Mouse (Mus musculus) kidney, adult 8-10 months (tissue): ENCODE data around the gene Nt5c2.
"Not testable (repeated sequence)": the region's sequence is repeated elsewhere in the genome, so short reads cannot be mapped to it uniquely, and the experiment has no call there.

ENCODE experiments used
- DNase-seq, 2 experiments: peaks; one replicate each; pipeline ENCODE4 v3.0.0; 2022

The Nt5c2 gene

GRCm38 (mm10) chr19:46984726-46985622 lies 30.0 kb downstream of the Nt5c2 start:
- no peak for DNase-seq

DNA sequence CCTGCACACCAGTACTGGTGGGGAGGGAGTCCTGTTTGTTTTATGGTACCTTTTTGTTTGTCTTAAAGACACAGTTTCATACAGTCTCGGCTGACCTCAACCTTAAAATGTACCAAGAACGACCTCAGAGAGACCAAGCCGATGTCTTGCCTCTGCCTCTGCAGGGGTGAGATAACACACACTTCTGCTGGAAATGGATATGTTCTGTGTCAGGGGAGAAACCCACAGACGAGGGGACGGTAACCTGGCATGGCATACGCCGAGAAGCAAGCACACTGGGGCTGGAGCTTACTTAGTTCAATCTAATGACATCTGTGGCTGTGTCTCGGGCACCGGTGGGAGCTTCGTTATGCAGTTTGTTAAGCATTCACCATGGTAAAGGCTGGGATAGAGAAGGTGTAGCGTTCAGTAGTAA lies 31.0 kb downstream of the Nt5c2 start:
- DNase-seq: no peak

DNA sequence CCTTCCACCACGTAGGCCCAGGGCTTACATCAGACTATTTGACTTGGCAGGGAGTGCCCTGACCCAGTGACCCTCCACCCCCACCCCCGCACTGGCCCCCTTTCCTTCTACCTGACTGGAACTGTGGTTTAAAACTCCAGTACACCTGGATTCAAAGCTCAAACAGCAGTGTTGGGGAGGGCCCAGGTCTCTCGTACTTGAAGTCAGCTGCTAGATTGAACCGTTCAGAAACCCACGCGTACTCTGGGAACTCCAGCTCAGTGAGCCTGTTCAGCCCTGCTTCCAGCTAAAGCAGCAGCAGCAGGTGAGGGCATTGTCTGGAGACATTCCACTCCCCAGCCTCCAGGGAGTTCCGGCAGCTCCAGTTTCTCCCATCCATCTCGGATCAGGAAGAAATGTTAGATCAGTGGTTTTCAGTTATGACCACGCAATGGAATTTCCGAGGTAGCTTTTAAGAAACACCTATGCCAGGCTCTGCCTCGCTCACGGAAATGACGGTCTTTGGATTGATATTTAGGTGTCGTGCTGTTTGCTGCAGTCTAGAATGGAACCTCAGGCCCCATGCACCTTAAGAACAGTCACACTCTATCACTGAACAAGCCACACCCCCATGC lies 31.5 kb downstream of the Nt5c2 start:
- no peak for DNase-seq

DNA sequence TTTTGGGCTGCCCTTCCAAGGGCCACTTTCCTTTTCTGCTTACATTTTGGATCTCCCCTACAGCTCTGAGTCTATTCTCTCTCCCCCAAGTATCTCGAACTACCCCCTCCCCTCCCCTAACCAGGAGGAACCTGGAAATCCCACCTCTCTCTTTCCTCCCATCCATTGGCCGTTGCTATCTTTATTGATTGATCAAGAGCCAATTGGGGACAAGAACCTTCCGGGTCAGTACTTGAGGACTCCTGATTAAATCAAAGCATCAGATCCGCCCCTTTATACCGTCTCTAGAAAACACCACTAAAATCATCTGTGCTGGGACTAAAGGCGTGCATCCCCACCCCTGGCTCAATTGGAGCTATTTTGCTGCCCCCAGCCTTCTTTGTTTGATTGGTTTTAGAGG lies 33.5 kb downstream of the Nt5c2 start:
- DNase-seq: no peak

GRCm38 (mm10) chr19:46979781-46980105 lies 35.2 kb downstream of the Nt5c2 start:
- DNase-seq: peak; percentile 67 to 77

GRCm38 (mm10) chr19:46978920-46979780 lies 35.8 kb downstream of the Nt5c2 start:
- peak in 1 of 2 experiments; percentile 44 for DNase-seq

- DNase-seq: not testable (repeated sequence)
Measured at GRCm38 (mm10) chr19:46978069-46978468, 36.9 kb downstream of the Nt5c2 start.

- peak; percentile 84 to 89 for DNase-seq
Measured at GRCm38 (mm10) chr19:46977460-46977859, 37.5 kb downstream of the Nt5c2 start.

GRCm38 (mm10) chr19:46976743-46977142 lies 38.2 kb downstream of the Nt5c2 start:
- no peak for DNase-seq

DNA sequence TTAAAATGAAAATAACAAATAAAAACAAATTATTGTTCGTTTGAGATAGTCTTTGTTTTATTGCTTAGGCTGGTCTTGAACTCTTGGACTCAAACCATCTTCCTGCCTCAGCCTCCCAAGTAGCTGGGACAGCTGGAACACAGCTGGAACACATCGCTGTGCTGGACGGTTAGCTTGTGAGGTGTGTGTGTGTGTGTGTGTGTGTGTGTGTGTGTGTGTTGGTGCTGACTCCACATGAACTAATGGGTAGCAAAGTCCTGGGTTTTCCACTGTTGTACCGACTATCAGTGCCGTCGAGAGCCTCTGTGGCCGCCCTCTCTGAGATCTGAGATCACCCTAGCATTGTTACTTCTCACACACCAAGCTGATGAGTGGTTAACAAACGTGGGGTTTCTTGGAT lies 39.0 kb downstream of the Nt5c2 start:
- DNase-seq: no peak

GRCm38 (mm10) chr19:46975565-46975964 lies 39.4 kb downstream of the Nt5c2 start:
- DNase-seq: peak; percentile 65 to 73

GRCm38 (mm10) chr19:46972159-46972558 lies 42.8 kb downstream of the Nt5c2 start:
- DNase-seq: no peak

DNA sequence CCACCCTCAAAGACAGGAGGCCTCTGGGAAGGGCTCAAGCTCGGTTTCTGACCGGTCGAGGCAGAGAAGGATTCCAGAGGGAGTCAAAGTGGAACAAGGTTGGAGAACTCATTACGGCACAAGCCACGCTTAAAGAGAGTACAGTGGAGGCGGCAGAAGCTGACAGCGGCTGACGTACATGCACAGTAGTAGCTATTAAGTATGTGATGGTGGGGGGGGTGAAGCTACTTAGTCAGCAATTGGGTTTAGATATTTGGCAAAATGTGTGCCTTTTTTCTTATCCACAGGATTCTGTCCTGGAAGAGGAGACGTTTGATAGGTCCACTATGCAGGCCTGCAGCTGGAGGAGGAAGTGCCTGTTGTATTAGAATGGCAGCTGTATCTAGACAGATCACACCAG lies 43.2 kb downstream of the Nt5c2 start:
- no peak for DNase-seq

DNA sequence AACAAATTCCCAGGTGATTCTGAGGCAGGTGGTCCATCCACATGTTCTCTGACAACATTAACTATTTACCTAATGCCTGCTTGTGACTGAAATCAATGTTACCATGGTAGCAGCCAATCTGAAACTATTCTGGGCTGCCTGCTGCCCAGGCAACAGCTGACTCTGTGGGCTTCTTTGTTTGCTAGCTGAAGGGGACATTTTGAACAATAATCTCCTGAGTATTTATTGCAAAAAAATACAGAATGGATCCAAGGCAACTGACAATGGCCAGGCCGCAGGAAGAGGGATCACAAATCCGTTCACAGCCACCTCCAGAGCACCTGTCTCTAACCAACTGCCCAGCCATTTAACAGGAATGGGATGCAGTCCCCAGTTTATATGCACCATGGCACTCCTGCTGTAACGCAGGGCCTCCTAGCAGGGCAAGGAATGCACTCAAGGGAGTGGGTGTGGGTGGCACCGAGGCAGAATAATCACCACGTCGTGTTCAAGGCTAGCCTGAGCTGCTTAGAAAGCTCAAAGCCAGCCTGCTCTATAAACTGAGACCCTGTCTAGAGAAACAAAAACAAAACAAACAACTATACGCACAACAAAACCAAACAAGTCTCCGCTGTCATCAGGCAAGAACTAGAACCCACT lies 43.8 kb downstream of the Nt5c2 start:
- no peak for DNase-seq

- DNase-seq: no peak
Measured at GRCm38 (mm10) chr19:46970121-46970729, 44.7 kb downstream of the Nt5c2 start.

DNA sequence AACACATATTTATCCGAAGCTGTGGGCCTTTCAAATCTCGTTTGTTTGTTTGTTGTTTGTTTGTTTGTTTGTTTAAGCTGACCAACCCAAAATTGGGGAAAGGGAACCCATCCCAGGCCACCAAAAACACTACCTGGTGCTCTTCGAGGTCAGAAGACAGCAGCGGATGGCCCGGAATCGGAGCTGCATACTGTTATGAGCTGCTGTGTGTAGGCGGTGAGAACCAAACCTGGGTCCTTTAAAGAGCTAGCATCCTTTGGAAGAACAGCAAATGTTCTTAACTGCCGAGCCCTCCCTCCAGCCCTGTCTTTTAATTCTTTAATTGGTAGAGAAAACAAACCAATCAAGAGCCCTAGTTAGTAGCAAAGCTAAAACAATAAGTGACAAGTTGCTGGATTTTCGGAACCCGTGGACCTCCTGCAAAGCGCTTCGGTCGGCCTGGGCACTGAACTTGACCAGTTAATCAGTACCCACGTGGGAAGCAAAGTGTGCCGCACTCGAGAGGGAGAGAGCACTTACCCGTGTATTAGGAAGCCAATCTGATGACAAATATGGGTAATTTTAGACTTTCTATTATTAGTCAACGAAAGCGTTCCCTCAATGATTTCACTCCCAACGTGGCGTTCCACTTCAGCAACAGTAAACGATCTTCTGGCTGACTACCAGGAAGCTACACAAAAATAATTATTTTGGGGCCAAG lies 45.5 kb downstream of the Nt5c2 start:
- DNase-seq: peak; percentile 86 to 88

- no peak for DNase-seq
Measured at GRCm38 (mm10) chr19:46968833-46969232, 46.1 kb downstream of the Nt5c2 start.

DNA sequence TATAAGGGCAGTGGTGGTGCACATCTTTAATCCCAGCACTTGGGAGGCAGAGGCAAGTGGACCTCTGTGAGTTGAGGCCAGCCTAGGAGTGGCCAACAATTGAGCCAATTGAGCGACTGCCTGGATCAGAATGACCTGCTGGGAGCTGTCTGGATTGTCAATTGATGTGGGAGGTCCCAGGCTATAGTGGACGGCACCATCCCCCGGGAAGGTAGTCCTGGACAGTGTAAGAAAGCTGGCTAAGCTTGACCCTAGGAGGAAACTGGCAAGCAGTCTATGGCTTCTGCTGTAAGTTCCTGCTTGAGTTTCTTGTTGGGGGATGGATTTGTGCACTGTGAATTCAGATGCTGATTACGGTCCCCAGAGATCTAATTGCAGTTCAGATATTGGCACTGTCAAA lies 47.1 kb downstream of the Nt5c2 start:
- DNase-seq: no peak

GRCm38 (mm10) chr19:46966330-46966729 lies 48.6 kb downstream of the Nt5c2 start:
- peak; percentile 61 for DNase-seq

- no peak for DNase-seq
Measured at GRCm38 (mm10) chr19:46965496-46965895, 49.5 kb downstream of the Nt5c2 start.

DNA sequence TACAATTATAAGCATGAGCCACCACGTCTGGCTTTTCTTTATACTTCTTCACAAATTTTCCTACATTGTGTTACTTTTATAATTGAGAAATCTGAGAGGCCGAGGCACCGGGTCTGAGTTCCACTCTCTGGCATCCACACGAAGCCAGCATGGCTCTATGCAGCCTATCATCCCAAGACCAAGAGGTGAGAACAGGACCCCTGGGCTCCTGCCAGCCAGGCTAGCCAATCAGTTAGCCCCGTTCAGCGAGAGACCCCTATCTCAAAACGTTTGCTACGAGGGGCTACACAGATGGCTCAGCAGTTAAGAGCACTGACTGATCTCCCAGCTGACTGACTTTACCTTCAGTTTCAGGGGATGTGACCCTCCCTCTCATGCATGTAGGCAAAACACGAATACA lies 50.6 kb downstream of the Nt5c2 start:
- DNase-seq: no peak

DNA sequence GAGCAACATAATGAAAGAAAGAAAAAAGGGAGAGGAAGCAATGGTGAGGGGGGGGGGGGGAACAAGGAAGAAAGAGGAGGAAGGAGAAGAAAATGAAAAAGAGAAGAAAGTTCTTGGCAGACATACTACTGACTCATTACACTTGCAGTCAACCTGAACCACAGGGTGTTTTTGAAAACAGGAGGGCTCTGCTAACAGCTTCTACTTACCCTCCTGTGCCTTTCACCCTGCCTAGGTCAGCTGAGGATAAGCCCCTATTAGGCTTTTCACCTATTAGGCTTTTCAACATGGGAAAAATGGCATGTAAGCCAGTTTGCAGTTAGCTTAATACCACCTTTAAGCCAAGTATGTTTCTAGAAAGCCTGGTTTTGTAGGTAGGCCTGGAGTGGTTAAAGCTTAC lies 51.5 kb downstream of the Nt5c2 start:
- peak in 1 of 2 experiments; percentile 61 for DNase-seq
